Mouse (Mus musculus) heart, embryonic 14.5 days (tissue): ENCODE results near the gene Fxyd1. TPM values are rescaled to one million over a fixed set of nuclear protein-coding genes. Genes with fewer than 3 reads are reported as not detected.

Experiments
- ATAC-seq: fragments of 200-750 bp; cut with Nextera tagmentation; 2 replicates; pipeline ENCODE4 v1.8.0; 2017; ENCODE audit warnings: low read depth, moderate TSS enrichment; ENCODE audit not compliant: insufficient number of reproducible peaks, insufficient read depth, low FRiP score
- H3K27ac ChIP-seq, 2 experiments: fragments of 200-500 bp in 1 of 2; fragments of 300-500 bp in 1 of 2; sonication (generic) in 1 of 2; replicated peaks in 1 of 2; 2 replicates each; pipeline ENCODE4 v1.5.1; 2012 to 2014; ENCODE audit warnings: low read depth in 2 of 2, low read length in 2 of 2, control low read depth in 1 of 2, mild to moderate bottlenecking in 1 of 2, mixed read lengths in 1 of 2; ENCODE audit not compliant: control insufficient read depth in 1 of 2, insufficient read depth in 1 of 2
- H3K27me3 ChIP-seq: fragments of 300-500 bp; sonication (generic); 2 replicates; pipeline ENCODE4 v1.6.1; 2014; ENCODE audit warnings: mild to moderate bottlenecking, low read length, control low read depth; ENCODE audit not compliant: control insufficient read depth, insufficient read depth
- H3K36me3 ChIP-seq: fragments of 300-500 bp; sonication (generic); 2 replicates; pipeline ENCODE4 v1.6.1; 2014; ENCODE audit warnings: mild to moderate bottlenecking, control low read depth, low read length, mixed read lengths; ENCODE audit not compliant: control insufficient read depth, insufficient read depth
- H3K4me1 ChIP-seq, 2 experiments: fragments of 200-500 bp in 1 of 2; fragments of 300-500 bp in 1 of 2; sonication (generic) in 1 of 2; 2 replicates each; pipeline ENCODE4 v1.6.1; 2012 to 2014; ENCODE audit warnings: low read length in 2 of 2, control low read depth in 1 of 2, mixed read lengths in 1 of 2; ENCODE audit not compliant: control insufficient read depth in 2 of 2, insufficient read depth in 2 of 2
- H3K4me2 ChIP-seq: fragments of 300-500 bp; sonication (generic); 2 replicates; pipeline ENCODE4 v1.6.1; 2014; ENCODE audit warnings: mild to moderate bottlenecking, low read length
- H3K4me3 ChIP-seq, 2 experiments: fragments of 200-500 bp in 1 of 2; fragments of 300-500 bp in 1 of 2; sonication (generic) in 1 of 2; 2 replicates each; pipeline ENCODE4 v1.5.1; 2012 to 2014; ENCODE audit warnings: low read length in 2 of 2, mild to moderate bottlenecking in 2 of 2, control low read depth in 1 of 2, low read depth in 1 of 2, moderate library complexity in 1 of 2; ENCODE audit not compliant: control insufficient read depth in 1 of 2, insufficient read depth in 1 of 2
- H3K9ac ChIP-seq: fragments of 300-500 bp; sonication (generic); 2 replicates; pipeline ENCODE4 v1.6.1; 2014; ENCODE audit warnings: mild to moderate bottlenecking, low read length
- H3K9me3 ChIP-seq: fragments of 300-500 bp; sonication (generic); 2 replicates; pipeline ENCODE4 v1.6.1; 2016; ENCODE audit warnings: low read length, control low read depth; ENCODE audit not compliant: control insufficient read depth
- WGBS: fragments of 180-500 bp; shearing (Covaris S2); extraction: QIAGEN DNeasy Blood & Tissue Kit; methylation state at CpG from one replicate; pipeline ENCODE4 v1.1.7; 2014; 5-methylcytosine and 5-hydroxymethylcytosine counted together
- polyA plus RNA-seq: library from polyadenylated mRNA; unstranded; fragments of >200 nt; fragmentation: Nextera tagmentation; extraction: Ambion mirVana; gene quantifications from 2 replicates; pipeline ENCODE4 v1.2.1, GENCODE M21; 2014

The Fxyd1 gene
- polyA plus RNA-seq, 1 experiment from 2014 or later = 1,293 TPM

- WGBS = 64% methylated on average over 9 of the region's 9 CpGs
- Histone ChIP-seq H3K4me2 (no peak overlapping the region), H3K27me3 (no peaks in the 10 kb centered on the region), H3K27ac (0 out of 4 replicates have a peak overlapping the region, but pooled peaks of 1 of the 2 experiments have one; percentile 26), H3K9me3 (no peaks in the 10 kb centered on the region), H3K4me3 (no peak overlapping the region), H3K4me1 (peaks cover 0 to 3% of the 10 kb centered on the region in 2 experiments; a peak in 2 of 4 replicates), H3K9ac (no peak overlapping the region), H3K36me3 (no peaks in the 10 kb centered on the region)
- no peak for ATAC-seq
These were observed 23.4 kb downstream of the Fxyd1 start for GRCm38 (mm10) chr7:31033409-31034165.

DNA sequence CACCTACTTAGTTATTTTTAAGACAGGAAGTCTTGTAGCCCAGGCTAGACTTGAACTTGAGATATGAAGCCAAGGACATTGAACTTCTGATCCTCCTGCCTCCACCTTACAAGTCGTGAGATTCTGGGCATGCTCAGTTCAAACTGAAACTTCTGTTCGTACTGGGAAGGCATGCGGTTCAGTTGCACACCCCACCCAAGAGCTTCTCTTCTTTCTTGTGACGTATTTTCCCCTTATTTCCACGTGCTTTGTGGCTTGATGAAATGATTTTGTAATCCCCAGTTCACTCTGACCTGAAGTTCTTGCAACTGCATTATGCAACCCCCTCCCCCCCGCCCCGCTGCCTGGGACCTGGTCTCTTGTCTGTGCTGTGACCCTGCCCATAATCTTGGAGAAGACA lies 25.3 kb downstream of the Fxyd1 start:
- peaks cover 0 to 3% of the 10 kb centered on the region in 2 experiments; a peak in 2 of 4 replicates for H3K4me1 ChIP-seq
- no peak overlapping the region for H3K4me3 ChIP-seq
- whole genome bisulfite sequencing = 79% methylated on average over 7 of the region's 7 CpGs
- no peaks in the 10 kb centered on the region for H3K36me3 ChIP-seq
- no peak overlapping the region for H3K27ac ChIP-seq
- no peak overlapping the region for H3K9ac ChIP-seq
- ATAC-seq = no peak
- no peaks in the 10 kb centered on the region for H3K9me3 ChIP-seq
- H3K4me2 ChIP-seq = no peak overlapping the region
- H3K27me3 ChIP-seq = no peaks in the 10 kb centered on the region

GRCm38 (mm10) chr7:31030717-31031116 lies 26.3 kb downstream of the Fxyd1 start:
- Histone ChIP-seq H3K4me1 (peaks cover 0 to 3% of the 10 kb centered on the region in 2 experiments; a peak in 2 of 4 replicates), H3K4me3 (no peak overlapping the region), H3K27ac (no peak overlapping the region), H3K4me2 (no peak overlapping the region), H3K36me3 (no peaks in the 10 kb centered on the region), H3K9me3 (0 out of 2 replicates have a peak, but pooled peaks cover 2% of the 10 kb centered on the region), H3K27me3 (no peaks in the 10 kb centered on the region), H3K9ac (no peak overlapping the region)
- ATAC-seq = no peak
- WGBS = 72% methylated on average over 2 of the region's 2 CpGs

DNA sequence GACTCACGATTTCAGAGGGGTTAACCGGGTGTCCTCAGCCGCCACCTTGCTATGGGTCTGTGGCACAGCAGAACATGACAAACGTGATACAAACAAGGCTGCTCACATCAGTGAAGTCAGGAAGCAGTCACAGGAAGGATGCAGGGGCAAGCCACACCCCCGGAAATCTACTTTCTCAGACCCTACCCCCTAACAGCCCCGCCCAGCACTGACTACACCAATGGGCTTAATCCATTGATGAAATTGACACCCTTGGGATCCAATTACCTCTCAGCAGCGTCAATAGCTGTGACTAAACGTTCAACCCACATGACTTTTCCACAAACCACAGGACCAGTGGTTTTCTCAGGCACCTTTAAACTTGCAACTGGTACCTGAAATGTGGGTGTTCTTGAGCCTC lies 28.4 kb downstream of the Fxyd1 start:
- no peaks in the 10 kb centered on the region for H3K27me3 ChIP-seq
- H3K27ac ChIP-seq = no peak overlapping the region
- H3K9ac ChIP-seq = no peak overlapping the region
- no peak overlapping the region for H3K4me2 ChIP-seq
- no peaks in the 10 kb centered on the region for H3K36me3 ChIP-seq
- peaks cover 0 to 1% of the 10 kb centered on the region in 2 experiments; a peak in 2 of 4 replicates for H3K4me1 ChIP-seq
- H3K4me3 ChIP-seq = no peak overlapping the region
- no peak for ATAC-seq
- 0 out of 2 replicates have a peak, but pooled peaks cover 2% of the 10 kb centered on the region for H3K9me3 ChIP-seq
- WGBS = 64% methylated on average over 8 of the region's 8 CpGs

- peaks cover 9 to 15% of the 10 kb centered on the region in 2 experiments for H3K4me1 ChIP-seq
- H3K27ac ChIP-seq = peak overlapping the region; percentile 40 to 71; a peak in 3 of 4 replicates
- no peaks in the 10 kb centered on the region for H3K9me3 ChIP-seq
- peak; percentile 58 for ATAC-seq
- H3K27me3 ChIP-seq = no peaks in the 10 kb centered on the region
- 27% methylated on average over 10 of the region's 10 CpGs for WGBS
- no peaks in the 10 kb centered on the region for H3K36me3 ChIP-seq
- H3K9ac ChIP-seq = no peak overlapping the region; the same call in 1 of the 2 replicates
- H3K4me3 ChIP-seq = no peak overlapping the region
- peak overlapping the region; percentile 43 for H3K4me2 ChIP-seq
These were observed 39.7 kb downstream of the Fxyd1 start for GRCm38 (mm10) chr7:31017104-31017901.

- Histone ChIP-seq H3K36me3 (no peaks in the 10 kb centered on the region), H3K9ac (no peak overlapping the region), H3K4me1 (peaks cover 9 to 15% of the 10 kb centered on the region in 2 experiments), H3K27ac (no peak overlapping the region), H3K4me2 (no peak overlapping the region), H3K27me3 (no peaks in the 10 kb centered on the region), H3K9me3 (no peaks in the 10 kb centered on the region), H3K4me3 (no peak overlapping the region)
- no peak for ATAC-seq
- 86% methylated on average over 5 of the region's 5 CpGs for WGBS
These were observed 44.0 kb downstream of the Fxyd1 start for GRCm38 (mm10) chr7:31012971-31013370.

- Histone ChIP-seq H3K4me2 (no peak overlapping the region), H3K27me3 (no peaks in the 10 kb centered on the region), H3K27ac (no peak overlapping the region), H3K9ac (no peak overlapping the region), H3K9me3 (no peaks in the 10 kb centered on the region), H3K4me1 (no peaks in the 10 kb centered on the region), H3K4me3 (no peak overlapping the region), H3K36me3 (no peaks in the 10 kb centered on the region)
- ATAC-seq = no peak
- 61% methylated on average over 3 of the region's 3 CpGs for WGBS
These were observed 48.1 kb downstream of the Fxyd1 start for GRCm38 (mm10) chr7:31008889-31009288.
